Mouse (Mus musculus): ENCODE measurements around the gene Cux2. TPM values are rescaled to one million over a fixed set of nuclear protein-coding genes. Genes with fewer than 3 reads are reported as not detected.

The Cux2 gene
- polyA plus RNA-seq, 1 experiment from 2014 or later = 19.9 TPM

GRCm38 (mm10) chr5:121820657-121821056, 229.2 kb downstream of the Cux2 start:
- H3K9me3 ChIP-seq (replicated peaks) = no peaks in the 10 kb centered on the region
- no peak for ATAC-seq (ENCODE audit: low FRiP score)
- H3K27me3 ChIP-seq (replicated peaks) = no peaks in the 10 kb centered on the region
- peaks cover 7% of the 10 kb centered on the region; the same call in 1 of the 2 replicates for H3K4me1 ChIP-seq
- no peak overlapping the region for H3K4me3 ChIP-seq (replicated peaks)
- H3K4me2 ChIP-seq = no peak overlapping the region
- 91% methylated on average over 3 of the region's 3 CpGs for WGBS
- H3K27ac ChIP-seq (replicated peaks) = no peak overlapping the region
- H3K9ac ChIP-seq (replicated peaks) = no peak overlapping the region
- peaks cover 45% of the 10 kb centered on the region for H3K36me3 ChIP-seq

GRCm38 (mm10) chr5:121820161-121820560, 229.7 kb downstream of the Cux2 start:
- no peak for ATAC-seq (ENCODE audit: low FRiP score)
- Histone ChIP-seq H3K27me3 (replicated peaks) (no peaks in the 10 kb centered on the region), H3K4me3 (replicated peaks) (no peak overlapping the region), H3K27ac (replicated peaks) (no peak overlapping the region), H3K9ac (replicated peaks) (no peak overlapping the region), H3K36me3 (peaks cover 46% of the 10 kb centered on the region), H3K4me2 (no peak overlapping the region), H3K9me3 (replicated peaks) (no peaks in the 10 kb centered on the region), H3K4me1 (peaks cover 7% of the 10 kb centered on the region; the same call in 1 of the 2 replicates)
- WGBS = 87% methylated on average over 2 of the region's 2 CpGs

GRCm38 (mm10) chr5:121819559-121819958, 230.3 kb downstream of the Cux2 start:
- ATAC-seq (ENCODE audit: low FRiP score) = no peak

DNA sequence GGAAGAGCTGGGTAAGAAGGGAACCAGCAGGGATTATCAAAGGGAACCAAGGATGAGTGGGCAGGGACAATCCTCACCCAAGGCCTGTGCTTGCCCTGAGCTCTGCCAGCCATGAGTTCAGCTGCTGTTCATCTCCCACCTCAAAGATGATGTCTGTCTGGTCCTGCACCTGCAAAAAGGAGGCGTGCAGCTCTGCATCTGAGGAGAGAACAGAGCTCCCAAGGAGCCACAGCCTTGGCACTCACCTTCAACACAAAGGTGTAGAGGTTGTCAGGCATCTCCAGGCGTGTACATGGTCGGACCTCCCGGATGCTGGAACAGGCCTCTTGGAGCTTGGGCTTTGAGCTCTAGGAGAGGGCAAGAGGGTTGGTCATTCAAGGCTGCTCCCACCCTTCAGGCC, 231.0 kb downstream of the Cux2 start:
- H3K36me3 ChIP-seq = peaks cover 51% of the 10 kb centered on the region
- H3K27ac ChIP-seq (replicated peaks) = no peak overlapping the region
- H3K27me3 ChIP-seq (replicated peaks) = no peaks in the 10 kb centered on the region

More at GRCm38 (mm10) chr5:121819559-121819958, 230.3 kb downstream of the Cux2 start:
- Histone ChIP-seq H3K4me1 (peaks cover 7% of the 10 kb centered on the region; the same call in 1 of the 2 replicates), H3K4me3 (replicated peaks) (no peak overlapping the region), H3K4me2 (no peak overlapping the region), H3K27me3 (replicated peaks) (no peaks in the 10 kb centered on the region), H3K9me3 (replicated peaks) (no peaks in the 10 kb centered on the region), H3K9ac (replicated peaks) (no peak overlapping the region), H3K27ac (replicated peaks) (no peak overlapping the region), H3K36me3 (peaks cover 46% of the 10 kb centered on the region)
- WGBS = 95% methylated on average over 5 of the region's 5 CpGs

DNA sequence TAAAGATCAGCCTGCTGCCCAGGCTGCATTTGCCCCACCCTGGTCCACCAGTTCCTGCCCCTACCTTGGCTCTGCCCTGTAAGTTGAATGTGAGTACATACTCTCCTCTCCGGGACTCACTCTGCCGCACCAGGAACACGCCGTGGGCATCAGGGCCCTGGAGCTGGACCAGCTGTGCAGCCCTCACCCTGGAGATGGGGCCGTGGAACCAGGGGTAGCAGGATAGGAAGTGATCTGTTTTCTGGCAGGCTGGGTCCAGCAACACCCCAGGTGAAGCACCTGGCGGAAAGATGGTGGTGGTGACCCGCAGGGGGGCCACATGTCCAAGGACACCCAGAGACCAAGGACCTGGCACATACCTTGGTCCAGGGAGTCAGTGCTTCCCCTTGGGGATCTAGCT, 231.5 kb downstream of the Cux2 start:
- no peak for ATAC-seq (ENCODE audit: low FRiP score)
- Histone ChIP-seq H3K4me2 (no peak overlapping the region), H3K4me3 (replicated peaks) (no peak overlapping the region), H3K36me3 (peaks cover 56% of the 10 kb centered on the region), H3K9ac (replicated peaks) (no peak overlapping the region), H3K27ac (replicated peaks) (no peak overlapping the region), H3K9me3 (replicated peaks) (no peaks in the 10 kb centered on the region), H3K4me1 (peaks cover 7% of the 10 kb centered on the region; the same call in 1 of the 2 replicates), H3K27me3 (replicated peaks) (no peaks in the 10 kb centered on the region)
- 95% methylated on average over 7 of the region's 7 CpGs for WGBS

More for the DNA sequence above, 231.0 kb downstream of the Cux2 start:
- peaks cover 7% of the 10 kb centered on the region; the same call in 1 of the 2 replicates for H3K4me1 ChIP-seq
- no peaks in the 10 kb centered on the region for H3K9me3 ChIP-seq (replicated peaks)
- no peak overlapping the region for H3K4me3 ChIP-seq (replicated peaks)
- H3K4me2 ChIP-seq = no peak overlapping the region
- no peak overlapping the region for H3K9ac ChIP-seq (replicated peaks)
- no peak for ATAC-seq (ENCODE audit: low FRiP score)
- 98% methylated on average over 4 of the region's 4 CpGs for WGBS

DNA sequence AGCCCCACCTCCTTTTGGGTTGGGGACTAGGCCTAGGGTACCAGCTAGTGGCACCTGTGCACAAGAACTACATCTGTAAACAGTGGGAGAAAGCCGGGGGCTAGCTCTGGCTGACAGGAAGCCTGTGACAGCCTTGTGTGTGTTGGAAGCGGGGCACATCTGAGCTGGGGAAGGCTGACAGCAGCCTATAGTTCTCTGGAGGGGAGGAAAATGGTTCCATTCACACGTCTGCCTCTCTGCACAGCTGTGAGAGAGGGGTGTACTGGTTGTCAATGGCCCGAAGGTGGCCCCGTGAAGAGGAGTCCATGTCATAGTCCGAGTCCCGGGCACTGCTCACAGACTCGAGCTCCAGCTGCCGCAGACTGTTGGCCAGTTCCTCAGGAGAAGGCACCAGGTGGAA, 232.4 kb downstream of the Cux2 start:
- H3K4me3 ChIP-seq (replicated peaks) = no peak overlapping the region
- 0 out of 2 replicates have a peak, but pooled peaks cover 4% of the 10 kb centered on the region for H3K4me1 ChIP-seq
- WGBS = 91% methylated on average over 9 of the region's 9 CpGs
- H3K27me3 ChIP-seq (replicated peaks) = no peaks in the 10 kb centered on the region
- H3K9ac ChIP-seq (replicated peaks) = no peak overlapping the region
- H3K36me3 ChIP-seq = peaks cover 64% of the 10 kb centered on the region
- H3K9me3 ChIP-seq (replicated peaks) = no peaks in the 10 kb centered on the region
- ATAC-seq (ENCODE audit: low FRiP score) = no peak
- H3K27ac ChIP-seq (replicated peaks) = no peak overlapping the region
- H3K4me2 ChIP-seq = no peak overlapping the region

- Histone ChIP-seq H3K4me3 (replicated peaks) (no peak overlapping the region), H3K9me3 (replicated peaks) (no peaks in the 10 kb centered on the region), H3K4me2 (no peak overlapping the region), H3K9ac (replicated peaks) (no peak overlapping the region), H3K36me3 (peaks cover 74% of the 10 kb centered on the region), H3K27me3 (replicated peaks) (no peaks in the 10 kb centered on the region), H3K4me1 (no peaks in the 10 kb centered on the region), H3K27ac (replicated peaks) (no peak overlapping the region)
- 97% methylated on average over 2 of the region's 2 CpGs for WGBS
- ATAC-seq (ENCODE audit: low FRiP score) = no peak
These were observed 233.3 kb downstream of the Cux2 start for GRCm38 (mm10) chr5:121816611-121817010.

DNA sequence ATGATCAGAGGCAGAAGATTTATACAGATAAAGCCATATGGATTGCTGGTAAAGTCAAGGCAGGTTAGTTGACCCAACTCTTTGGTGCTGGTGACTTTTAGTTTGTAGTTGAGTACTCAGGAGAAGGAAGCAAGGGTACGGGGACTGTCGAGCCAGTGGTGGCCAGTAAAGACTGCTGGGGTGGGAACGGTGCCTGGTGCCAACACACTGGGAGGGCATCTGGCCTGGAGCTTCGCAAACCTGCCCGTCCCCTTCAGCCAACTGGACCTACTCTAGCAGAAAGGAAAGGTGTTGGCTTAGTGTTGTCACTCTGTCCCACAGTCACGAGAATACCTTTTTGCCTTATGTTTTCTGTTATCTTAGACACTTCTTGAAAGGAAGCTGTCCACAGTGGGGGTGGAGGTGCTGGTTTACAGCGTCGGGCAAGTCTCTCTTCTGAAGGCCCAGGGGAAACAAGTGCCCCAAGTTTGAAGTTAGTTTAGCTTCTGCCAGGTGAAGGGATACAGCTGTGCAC, 234.0 kb downstream of the Cux2 start:
- Histone ChIP-seq H3K4me1 (no peaks in the 10 kb centered on the region), H3K9ac (replicated peaks) (no peak overlapping the region), H3K27me3 (replicated peaks) (no peaks in the 10 kb centered on the region), H3K4me3 (replicated peaks) (no peak overlapping the region), H3K9me3 (replicated peaks) (no peaks in the 10 kb centered on the region), H3K27ac (replicated peaks) (no peak overlapping the region), H3K36me3 (peaks cover 81% of the 10 kb centered on the region), H3K4me2 (no peak overlapping the region)
- ATAC-seq (ENCODE audit: low FRiP score) = no peak
- 92% methylated on average over 8 of the region's 8 CpGs for WGBS

DNA sequence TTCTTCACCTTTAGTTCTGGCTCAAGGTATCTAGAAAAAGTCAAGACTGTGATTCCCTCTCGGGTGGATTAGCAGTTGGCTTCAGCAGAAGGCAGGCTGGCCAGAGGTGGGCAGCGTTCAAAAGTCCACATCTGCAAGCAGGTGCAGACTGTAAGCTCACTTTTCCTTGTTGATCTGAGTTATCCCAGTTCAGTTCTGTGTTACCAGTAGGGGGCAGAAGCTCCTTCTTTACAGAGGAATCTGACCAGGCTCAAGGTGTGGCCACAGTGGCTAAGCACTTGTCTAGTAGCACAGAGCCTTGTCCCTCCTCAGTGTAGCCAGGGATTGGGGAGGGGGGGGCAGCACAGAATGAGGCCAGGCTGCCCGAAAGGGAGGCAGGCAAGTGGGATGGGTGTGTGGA, 234.8 kb downstream of the Cux2 start:
- H3K27me3 ChIP-seq (replicated peaks) = no peaks in the 10 kb centered on the region
- 66% methylated on average over 3 of the region's 3 CpGs for WGBS
- no peak for ATAC-seq (ENCODE audit: low FRiP score)
- no peak overlapping the region for H3K9ac ChIP-seq (replicated peaks)
- no peak overlapping the region for H3K4me2 ChIP-seq
- H3K27ac ChIP-seq (replicated peaks) = no peak overlapping the region
- no peaks in the 10 kb centered on the region for H3K4me1 ChIP-seq
- H3K36me3 ChIP-seq = peaks cover 84% of the 10 kb centered on the region
- H3K4me3 ChIP-seq (replicated peaks) = no peak overlapping the region
- H3K9me3 ChIP-seq (replicated peaks) = no peaks in the 10 kb centered on the region

DNA sequence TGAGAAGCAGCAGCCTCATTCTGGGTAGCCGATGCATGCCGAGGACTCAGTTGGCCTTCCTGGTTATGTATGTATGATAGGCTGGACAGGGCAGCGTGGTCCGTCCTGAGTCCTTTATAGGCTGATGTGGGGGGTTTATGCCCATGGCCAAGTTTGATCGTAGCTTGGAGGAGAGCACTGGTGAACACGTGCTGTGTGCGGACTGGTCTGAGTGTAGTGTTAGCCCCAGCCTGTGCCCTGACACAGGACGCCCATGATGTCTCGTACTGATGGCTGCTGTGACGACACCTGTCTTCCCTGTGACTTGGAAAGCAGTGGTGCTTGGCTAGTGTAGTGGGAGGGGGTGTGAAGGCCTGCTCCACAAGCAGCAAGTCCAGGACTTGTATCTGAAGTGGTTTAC, 236.2 kb downstream of the Cux2 start:
- ATAC-seq (ENCODE audit: low FRiP score) = no peak
- 93% methylated on average over 10 of the region's 10 CpGs for WGBS
- peaks cover 74% of the 10 kb centered on the region for H3K36me3 ChIP-seq

DNA sequence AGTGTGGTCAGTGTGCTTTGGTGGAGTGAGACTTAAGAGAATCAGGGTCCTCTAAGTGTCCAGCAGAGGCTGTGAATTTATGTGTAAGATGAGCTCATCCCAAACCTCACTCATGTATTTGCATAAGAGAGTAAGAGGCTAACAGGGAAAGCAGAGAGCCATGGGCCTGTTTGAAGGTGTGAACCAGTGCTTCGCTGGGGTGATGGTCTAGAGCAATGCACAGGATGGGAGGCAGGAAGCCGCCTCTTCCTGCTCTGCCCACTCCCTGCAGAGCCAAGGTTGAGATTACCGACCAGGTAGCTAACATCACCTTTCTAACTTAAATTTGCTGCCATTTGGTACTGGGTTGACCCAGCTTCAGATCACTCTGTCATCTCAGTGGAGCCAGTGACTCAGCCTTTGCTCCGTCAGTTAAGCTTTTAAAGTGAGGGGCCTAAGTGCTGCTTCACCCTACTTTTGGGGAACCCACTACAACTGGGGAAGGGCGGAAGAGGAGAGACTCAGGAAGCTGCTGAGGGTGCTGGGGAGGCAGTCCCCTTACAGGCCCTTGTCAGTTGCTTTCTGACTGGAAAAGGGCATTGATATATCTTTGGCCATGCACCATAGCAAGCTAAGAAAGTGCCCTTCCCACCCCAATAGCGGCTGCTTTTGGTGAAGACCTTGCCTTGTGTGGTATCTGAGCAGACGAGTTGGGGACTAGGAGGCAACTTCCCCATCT, 237.2 kb downstream of the Cux2 start:
- peaks cover 1% of the 10 kb centered on the region; the same call in 1 of the 2 replicates for H3K4me1 ChIP-seq
- no peak overlapping the region for H3K9ac ChIP-seq (replicated peaks)
- peaks cover 65% of the 10 kb centered on the region for H3K36me3 ChIP-seq
- 94% methylated on average over 7 of the region's 7 CpGs for WGBS
- H3K4me3 ChIP-seq (replicated peaks) = no peak overlapping the region
- no peaks in the 10 kb centered on the region for H3K27me3 ChIP-seq (replicated peaks)
- no peak overlapping the region for H3K4me2 ChIP-seq
- no peaks in the 10 kb centered on the region for H3K9me3 ChIP-seq (replicated peaks)
- peak overlapping the region; percentile 6; the same call in 1 of the 2 replicates for H3K27ac ChIP-seq (replicated peaks)
- no peak for ATAC-seq (ENCODE audit: low FRiP score)

More for the DNA sequence above, 236.2 kb downstream of the Cux2 start:
- H3K4me2 ChIP-seq = no peak overlapping the region
- 0 out of 2 replicates have a peak overlapping the region, but pooled peaks have one; percentile 13 for H3K27ac ChIP-seq (replicated peaks)
- no peaks in the 10 kb centered on the region for H3K27me3 ChIP-seq (replicated peaks)
- H3K4me3 ChIP-seq (replicated peaks) = no peak overlapping the region
- no peaks in the 10 kb centered on the region for H3K9me3 ChIP-seq (replicated peaks)
- H3K9ac ChIP-seq (replicated peaks) = no peak overlapping the region
- no peaks in the 10 kb centered on the region for H3K4me1 ChIP-seq

- Histone ChIP-seq H3K4me2 (no peak overlapping the region), H3K27ac (replicated peaks) (0 out of 2 replicates have a peak overlapping the region, but pooled peaks have one; percentile 6), H3K36me3 (peaks cover 53% of the 10 kb centered on the region), H3K9ac (replicated peaks) (no peak overlapping the region), H3K4me1 (peaks cover 6% of the 10 kb centered on the region), H3K9me3 (replicated peaks) (no peaks in the 10 kb centered on the region), H3K27me3 (replicated peaks) (no peaks in the 10 kb centered on the region), H3K4me3 (replicated peaks) (no peak overlapping the region)
- ATAC-seq (ENCODE audit: low FRiP score) = no peak
- WGBS = 86% methylated on average over 5 of the region's 5 CpGs
These were observed 238.4 kb downstream of the Cux2 start for GRCm38 (mm10) chr5:121811485-121811931.
